Mouse (Mus musculus) cerebellum, adult 9-11 months (tissue): Measurements from ENCODE around the gene Cyp2u1.
A peak's percentile ranks its signal among the peaks of the same experiment; 100 is the strongest.
"Not testable (repeated sequence)": the region's sequence is repeated elsewhere in the genome, so short reads cannot be mapped to it uniquely, and the experiment has no call there.

Source experiments
- DNase-seq: peaks from one replicate; pipeline ENCODE4 v3.0.0; 2022

Cyp2u1 gene

DNA sequence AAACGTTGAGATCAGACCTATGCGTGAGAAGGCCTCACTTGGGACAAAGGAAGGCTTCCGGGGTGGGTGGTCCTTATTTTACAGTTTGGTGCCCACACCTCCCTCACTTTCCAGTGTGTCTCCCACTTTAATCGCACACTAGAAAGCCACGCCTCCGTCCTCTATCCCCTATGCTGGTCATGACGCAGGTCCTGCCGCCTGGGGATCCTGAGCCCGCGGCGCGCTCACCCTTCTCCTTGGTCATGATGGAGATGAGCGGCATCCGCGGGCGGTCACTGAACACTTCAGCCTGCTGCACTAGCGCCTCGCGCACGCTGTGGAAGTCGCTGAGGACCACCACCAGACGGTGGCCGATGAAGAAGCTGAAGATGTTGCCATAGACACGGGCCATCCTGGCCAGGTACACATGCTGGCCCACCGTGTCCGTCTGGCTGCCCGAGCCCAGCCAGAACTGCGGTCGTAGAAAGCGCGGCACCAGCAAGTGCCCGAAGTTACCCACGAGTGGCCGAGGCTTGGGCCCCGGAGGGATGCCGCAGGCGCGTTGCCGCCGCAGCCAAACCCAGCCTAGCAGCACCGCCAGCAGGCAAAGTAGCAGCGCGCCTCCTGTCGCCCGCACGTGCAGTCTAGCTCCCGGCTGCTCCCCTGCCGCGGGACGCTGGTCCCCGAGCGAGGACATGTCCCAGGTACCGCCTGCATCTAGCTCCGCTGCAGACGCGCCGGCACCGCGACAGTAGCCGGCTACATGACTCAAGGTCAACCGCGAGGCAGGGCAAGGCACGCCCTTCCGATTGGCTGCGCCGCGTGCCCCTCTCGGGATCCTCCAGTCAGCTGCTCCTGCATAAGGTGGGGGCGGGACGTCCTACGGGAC lies at the start of gene Cyp2u1:
TSS of gene Cyp2u1 (minus strand) at position 776 of the 868 bp plus-strand sequence.
- peak; percentile 95 for DNase-seq

DNA sequence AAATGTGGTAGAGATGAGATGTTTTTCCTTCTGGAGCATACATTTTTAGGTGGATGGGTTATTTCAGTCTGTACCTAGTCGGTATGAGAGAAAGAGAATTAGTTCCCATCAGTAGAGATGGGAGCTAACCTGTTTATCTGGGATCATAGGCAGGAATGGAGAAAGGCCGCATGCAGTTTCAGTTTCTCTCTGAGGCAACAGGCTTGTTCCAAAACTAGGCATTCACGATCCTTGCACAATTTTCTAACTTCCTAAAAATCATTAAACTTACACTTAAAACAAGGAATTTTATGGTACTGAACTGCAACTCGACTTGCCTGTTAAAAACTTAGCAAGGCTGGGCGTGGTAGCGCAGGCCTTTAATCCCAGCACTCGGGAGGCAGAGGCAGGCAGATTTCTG lies 47.5 kb upstream of the Cyp2u1 start:
- DNase-seq: no peak

DNA sequence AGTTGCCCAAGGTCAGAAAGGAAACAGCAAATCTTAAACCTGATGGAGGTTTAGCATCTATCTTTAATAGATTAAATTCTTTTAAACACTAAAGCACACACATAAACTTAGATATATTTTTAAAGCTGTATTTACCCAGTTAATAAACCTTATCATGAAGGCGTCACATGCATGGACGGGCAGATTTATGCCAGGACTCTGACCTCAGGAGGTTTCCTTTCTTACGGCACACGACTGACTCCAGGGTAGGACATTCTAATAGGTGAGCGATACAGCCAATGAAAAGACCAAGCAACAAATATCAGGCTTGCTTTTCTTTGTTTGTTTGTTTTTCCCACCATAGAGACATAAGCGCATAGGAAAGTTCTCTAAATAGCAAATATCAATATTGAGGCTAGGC lies 46.0 kb upstream of the Cyp2u1 start:
- DNase-seq: no peak

- DNase-seq: no peak
These were observed 45.5 kb upstream of the Cyp2u1 start for GRCm38 (mm10) chr3:131348579-131348950.

DNA sequence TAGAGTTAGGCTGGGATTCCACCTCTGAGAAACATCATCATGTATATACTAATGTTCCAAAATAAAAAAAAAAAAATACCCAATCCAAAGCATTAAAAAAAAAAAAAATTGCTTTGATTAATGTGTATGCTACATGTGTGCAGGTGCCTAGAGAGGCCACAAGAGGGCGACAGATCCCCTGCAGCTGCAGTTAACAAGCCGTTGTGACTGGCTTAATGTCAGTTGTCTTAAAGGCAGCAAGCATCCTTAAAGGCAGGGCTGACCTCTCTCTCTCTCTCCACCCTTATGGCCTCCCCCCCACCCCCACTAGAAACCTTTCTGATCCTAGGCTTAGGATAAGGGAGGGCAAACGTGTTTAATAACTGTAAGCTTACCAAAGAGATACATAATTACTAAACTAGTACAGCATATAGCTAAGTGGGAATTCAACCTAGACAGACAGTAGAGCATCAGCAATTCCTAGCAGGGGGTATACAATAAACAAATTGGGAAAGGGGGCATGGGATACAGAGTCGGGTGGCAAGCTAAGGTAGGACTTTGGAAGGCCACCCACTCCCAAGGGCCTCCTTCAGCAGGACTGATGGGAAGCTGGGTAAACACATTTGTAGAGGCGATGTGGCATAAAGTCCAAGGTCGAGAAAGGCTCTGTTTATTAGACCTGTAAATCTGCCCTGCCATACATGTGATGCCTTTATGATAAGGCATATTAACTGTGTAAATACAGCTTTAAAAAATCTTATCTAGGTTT lies 45.0 kb upstream of the Cyp2u1 start:
- no peak for DNase-seq

- no peak for DNase-seq
These were observed 42.9 kb upstream of the Cyp2u1 start for GRCm38 (mm10) chr3:131345903-131346302.

DNA sequence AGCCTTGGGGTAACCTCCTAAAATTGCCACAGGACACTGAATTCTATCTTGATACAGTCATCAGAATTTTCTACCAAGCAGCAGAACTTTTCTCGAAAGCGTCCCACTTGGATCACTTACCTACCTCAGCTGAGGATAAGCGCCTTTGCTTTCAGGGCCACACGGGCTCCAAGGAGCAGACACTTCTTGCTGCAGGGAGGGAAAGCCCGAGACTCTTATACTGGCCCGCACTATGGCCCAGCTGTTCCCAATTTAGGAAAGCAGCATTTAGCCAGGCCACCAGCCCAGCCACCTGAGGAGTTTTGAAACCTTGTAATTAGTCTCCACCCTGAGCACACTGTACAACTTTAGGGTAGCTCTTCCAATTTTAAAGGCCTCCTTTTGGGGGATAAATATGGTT lies 40.3 kb upstream of the Cyp2u1 start:
- no peak for DNase-seq

- DNase-seq: no peak
These were observed 37.9 kb upstream of the Cyp2u1 start for GRCm38 (mm10) chr3:131340885-131341284.

- no peak for DNase-seq
These were observed 36.3 kb upstream of the Cyp2u1 start for GRCm38 (mm10) chr3:131339280-131339679.

GRCm38 (mm10) chr3:131337749-131338148 lies 34.7 kb upstream of the Cyp2u1 start:
- DNase-seq: not testable (repeated sequence)

DNA sequence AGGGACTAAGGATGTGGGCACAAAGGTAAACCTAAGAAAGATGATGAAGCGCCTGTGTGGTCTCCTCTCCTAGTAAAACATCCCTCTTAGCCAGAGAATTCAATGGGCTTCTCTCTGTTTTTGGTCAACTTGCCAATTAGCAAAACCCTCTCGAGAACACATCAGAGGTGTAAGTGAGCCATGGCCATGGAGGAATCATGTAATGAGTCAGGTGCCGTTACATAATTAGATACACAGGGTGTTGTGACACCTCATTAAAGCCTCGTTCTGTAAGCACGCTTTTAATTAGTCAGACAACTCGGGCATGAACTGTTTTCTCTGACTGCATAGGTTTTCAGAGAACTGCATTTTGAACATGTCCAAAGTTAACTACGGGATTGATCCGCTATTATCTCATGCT lies 33.6 kb upstream of the Cyp2u1 start:
- DNase-seq: no peak

DNA sequence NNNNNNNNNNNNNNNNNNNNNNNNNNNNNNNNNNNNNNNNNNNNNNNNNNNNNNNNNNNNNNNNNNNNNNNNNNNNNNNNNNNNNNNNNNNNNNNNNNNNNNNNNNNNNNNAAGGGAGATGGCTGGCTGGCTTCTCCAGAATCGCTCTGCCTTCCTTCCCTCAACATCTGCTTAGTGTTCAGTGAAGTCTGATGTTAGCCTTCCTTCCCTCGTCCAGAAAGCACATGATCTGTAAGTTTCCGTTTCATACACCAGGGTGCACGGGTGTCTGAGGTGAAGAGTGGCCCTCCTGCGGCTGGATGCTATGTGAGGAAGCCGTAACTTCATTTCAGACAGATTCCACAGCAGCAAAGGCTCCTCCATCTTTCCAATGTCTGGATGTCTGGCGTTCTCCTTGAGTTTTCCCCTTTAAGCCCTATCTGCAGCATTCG lies 32.1 kb upstream of the Cyp2u1 start:
- no peak for DNase-seq

GRCm38 (mm10) chr3:131327189-131327588 lies 24.2 kb upstream of the Cyp2u1 start:
- no peak for DNase-seq

DNA sequence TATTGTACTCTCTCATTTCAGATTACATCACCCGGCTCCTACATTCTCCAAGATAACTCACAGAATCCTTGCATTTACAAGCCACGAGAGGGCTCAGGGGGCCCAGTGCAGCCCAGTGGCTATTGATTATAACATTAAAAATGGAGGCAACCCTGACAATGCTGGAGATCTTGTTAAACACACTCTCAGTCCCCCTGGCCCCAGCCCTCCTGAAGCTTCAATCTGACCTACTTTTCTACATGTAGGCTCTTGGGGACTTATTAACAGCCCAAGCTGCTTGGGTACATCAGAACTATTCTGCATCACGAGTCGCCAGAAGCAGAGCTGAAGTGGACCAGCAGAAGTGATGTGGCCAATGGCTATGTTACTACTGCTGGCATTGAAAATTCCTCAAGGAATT lies 23.6 kb upstream of the Cyp2u1 start:
- no peak for DNase-seq

DNA sequence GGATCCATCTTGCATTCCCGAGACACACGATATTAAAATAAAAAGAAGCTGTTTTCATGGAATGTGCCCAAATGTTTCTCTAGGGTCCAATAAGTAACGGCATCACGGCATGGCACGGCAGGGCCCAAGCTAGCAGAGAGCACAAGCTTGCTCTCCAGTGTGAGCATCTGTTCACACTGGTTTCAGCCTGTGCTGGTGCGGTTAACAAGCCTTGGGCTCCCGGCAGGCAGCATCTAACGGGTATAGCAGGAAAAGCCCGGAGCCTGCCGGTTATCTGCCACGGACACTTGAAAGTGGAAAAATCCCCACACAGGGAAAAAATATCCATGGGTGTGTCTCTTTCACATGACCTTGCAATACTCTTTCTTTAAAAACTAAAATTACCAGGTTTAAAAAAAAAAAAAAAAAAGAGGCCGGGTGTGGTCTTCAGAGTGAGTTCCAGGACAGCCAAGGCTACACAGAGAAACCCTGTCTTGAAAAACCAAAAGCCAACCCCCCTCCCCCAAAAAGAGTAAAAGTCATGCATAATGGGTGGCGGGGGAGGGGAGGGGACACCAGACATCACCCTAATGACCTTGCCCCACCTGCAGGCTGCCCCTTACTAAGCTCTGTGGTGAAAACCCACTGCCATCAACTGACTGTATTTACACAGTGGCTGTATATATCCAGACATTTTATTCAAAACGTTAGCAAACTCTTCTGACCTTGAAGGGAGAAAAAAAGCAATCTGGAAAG lies 19.2 kb upstream of the Cyp2u1 start:
- no peak for DNase-seq

DNA sequence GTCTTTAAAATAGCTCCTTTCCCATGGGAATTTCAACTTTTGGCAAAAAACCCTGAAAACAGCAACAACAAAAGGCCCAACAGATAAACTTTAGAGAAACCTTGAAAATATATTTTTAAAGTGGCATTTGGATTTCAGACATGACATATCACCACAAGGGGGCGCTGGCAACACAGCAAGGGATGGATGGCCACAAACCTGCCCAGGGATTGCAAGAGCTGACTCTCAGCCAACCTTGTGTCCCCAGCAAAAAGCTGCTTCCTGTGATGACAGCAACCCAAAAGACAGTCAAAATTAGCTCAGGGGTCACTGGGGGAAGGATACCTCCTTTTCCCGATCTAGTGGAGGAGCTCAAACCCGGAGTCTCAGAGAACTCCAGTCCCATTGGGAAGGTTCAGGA lies 17.2 kb upstream of the Cyp2u1 start:
- peak; percentile 76 for DNase-seq

DNA sequence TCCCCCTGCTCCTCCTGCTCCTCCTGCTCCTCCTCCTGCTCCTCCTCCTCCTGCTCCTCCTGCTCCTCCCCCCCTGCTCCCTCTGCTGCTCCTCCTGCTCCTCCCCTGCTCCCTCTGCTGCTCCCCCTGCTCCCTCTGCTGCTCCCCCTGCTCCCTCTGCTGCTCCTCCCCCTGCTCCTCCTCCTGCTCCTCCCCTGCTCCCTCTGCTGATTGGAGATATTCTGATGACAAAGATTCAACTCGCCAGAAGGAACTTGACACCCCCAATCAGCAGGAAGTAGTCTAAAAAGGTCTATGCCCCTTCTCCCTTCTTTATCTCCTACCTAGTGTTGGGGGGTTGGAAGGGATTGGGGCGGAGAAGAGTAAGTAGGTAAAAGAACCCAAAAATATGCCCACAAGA lies 15.2 kb upstream of the Cyp2u1 start:
- no peak for DNase-seq

DNA sequence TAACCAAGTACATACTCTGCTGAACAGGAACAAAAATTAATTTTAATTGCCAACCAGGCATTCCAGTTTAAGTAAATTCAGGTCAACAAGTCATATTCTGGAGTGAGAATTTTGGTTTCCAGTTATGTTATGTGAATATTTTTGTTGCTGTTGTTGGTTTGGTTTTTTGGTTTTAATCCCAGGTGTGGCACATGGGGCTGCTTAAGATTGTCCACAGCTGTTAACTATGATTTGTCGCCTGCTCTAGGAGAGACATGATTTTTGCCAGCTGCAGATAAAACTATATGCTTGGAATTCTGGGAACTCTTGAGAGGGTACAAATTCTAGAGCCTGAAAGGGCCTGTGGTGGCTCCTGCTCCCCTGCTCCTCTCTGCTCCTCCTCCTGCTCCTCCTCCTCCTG lies 14.1 kb upstream of the Cyp2u1 start:
- DNase-seq: no peak

GRCm38 (mm10) chr3:131315957-131316510 lies 13.0 kb upstream of the Cyp2u1 start:
- DNase-seq: no peak

- no peak for DNase-seq
These were observed 9.3 kb upstream of the Cyp2u1 start for GRCm38 (mm10) chr3:131312340-131312739.

DNA sequence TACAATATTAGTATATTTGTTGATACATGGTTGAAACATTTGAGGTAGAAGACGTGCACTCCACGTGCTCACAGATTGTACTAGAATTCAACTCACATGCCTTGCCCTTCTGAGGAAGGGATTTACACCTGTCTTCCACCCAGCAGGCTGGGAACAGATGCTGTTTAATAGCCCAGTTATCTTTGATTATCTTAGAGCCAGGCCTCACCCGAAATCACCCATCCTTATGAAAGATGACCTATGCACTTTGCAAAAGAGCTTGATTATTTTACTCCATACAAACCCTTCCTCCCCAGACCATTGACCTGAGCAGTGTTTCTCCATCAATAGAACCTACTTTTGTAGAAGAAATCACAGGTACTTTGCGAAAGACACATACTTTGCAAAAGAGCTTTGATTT lies 7.5 kb upstream of the Cyp2u1 start:
- no peak for DNase-seq

DNA sequence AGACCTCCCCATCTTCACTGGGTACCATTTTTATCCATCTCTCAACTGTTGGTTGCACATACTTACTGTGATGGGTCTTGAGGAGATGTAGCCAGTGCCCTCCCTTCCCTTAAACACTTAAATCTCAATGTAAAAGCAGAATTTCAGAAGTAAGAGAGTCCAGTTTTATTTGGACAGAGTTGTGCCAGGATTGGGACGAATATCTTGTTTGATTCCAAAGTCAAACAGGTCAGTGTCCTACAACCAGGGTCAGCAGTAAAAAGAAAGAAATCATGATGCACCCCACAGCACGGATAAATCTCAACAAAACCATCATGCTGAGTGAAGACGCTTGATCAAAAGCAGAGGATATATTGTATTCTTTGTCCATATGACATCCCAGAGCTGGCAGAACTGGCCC lies 4.8 kb upstream of the Cyp2u1 start:
- DNase-seq: no peak

- DNase-seq: no peak
These were observed 3.2 kb upstream of the Cyp2u1 start for GRCm38 (mm10) chr3:131306255-131306654.
